Mouse (Mus musculus): Measurements from ENCODE around the gene Gm30737.
"Not testable (repeated sequence)": the region's sequence is repeated elsewhere in the genome, so short reads cannot be mapped to it uniquely, and the experiment has no call there.

Gene Gm30737

DNA sequence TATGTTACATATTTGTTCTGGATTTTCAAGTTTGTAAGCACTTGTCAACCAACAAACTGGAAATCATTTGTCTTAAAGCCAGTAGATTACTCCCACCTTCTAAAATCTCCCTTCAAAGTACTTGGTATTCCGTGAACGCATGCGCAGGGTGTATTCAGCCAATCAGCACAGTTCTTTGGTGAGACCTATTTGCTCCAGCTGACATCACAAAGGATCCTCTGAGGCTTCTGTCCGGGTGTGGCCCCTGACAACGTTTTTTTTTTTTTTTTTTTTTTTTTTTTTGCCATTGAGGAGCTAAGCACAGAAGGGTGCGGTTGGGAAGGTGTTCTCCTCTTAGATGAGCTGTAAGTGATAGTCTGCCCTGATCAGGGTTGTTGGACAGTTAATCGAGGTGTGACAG lies at the start of gene Gm30737:
Gene Gm30737, plus strand, starts transcription at position 301 of the 400 bp plus-strand sequence.
- DNase-seq, result not testable (repeated sequence)
